9 mouse cellular contexts compared by ENCODE assay signal in the genomic region with DNA sequence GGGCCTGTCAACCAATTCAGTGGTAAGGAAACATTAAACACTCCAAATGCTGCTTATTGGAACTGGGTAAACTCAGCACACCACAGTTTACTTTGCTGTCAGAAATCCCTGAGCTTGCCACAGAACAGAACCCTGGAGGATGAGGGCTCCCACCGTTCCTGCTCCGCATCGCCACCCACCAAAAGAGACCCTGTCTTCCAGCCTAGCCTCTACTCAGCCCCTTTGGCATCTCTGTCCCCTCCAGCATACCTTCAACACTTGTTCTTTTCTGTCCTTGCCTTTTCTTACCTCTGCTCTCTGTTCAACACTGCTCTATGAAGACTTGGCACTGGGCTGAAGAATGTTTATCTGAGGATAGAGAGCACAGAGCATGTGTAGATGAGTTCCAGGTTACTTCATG.
DNase-seq lines count a peak whose midpoint lies in the region; ATAC-seq and TF ChIP-seq lines count a peak whose summit lies in the region.
"Had no signal": no experiment of that assay in that cellular context is flagged by ENCODE, and none has a peak within 500 bp of the region (broad histone marks: within the 10 kb centered on the region; RNA-seq: fewer than 3 reads in every experiment).

No protein-coding gene starts in this region.

- TF ChIP-seq EP300 in heart, postnatal 0 days (IDR thresholded peaks at IDR 0.05; ENCODE audit: low read depth): no peak

- H3K4me2 ChIP-seq in heart, postnatal 0 days (ENCODE audit: low read depth, low read length): no peak overlapping the region
- no peak overlapping the region for H3K4me2 ChIP-seq in embryonic facial prominence, embryonic 12.5 days (replicated peaks)
- H3K4me2 ChIP-seq: midbrain, embryonic 15.5 days had no signal

- WGBS in heart, postnatal 0 days: 73% methylated on average over 3 of the region's 3 CpGs
- WGBS in embryonic facial prominence, embryonic 12.5 days: 71% methylated on average over 3 of the region's 3 CpGs
- 93% methylated on average over 3 of the region's 3 CpGs for WGBS in limb, embryonic 10.5 days

- H3K9me3 ChIP-seq in heart, postnatal 0 days (replicated peaks; ENCODE audit: control insufficient read depth, low read length): no peaks in the 10 kb centered on the region
- no peaks in the 10 kb centered on the region for H3K9me3 ChIP-seq in embryonic facial prominence, embryonic 12.5 days
- H3K9me3 ChIP-seq in limb, embryonic 10.5 days (replicated peaks): no peaks in the 10 kb centered on the region
- H3K9me3 ChIP-seq: midbrain, embryonic 15.5 days had no signal

- H3K9ac ChIP-seq in heart, postnatal 0 days (replicated peaks; ENCODE audit: low read depth, low read length): no peak overlapping the region
- no peak overlapping the region for H3K9ac ChIP-seq in embryonic facial prominence, embryonic 12.5 days
- H3K9ac ChIP-seq: midbrain, embryonic 15.5 days had no signal

- ATAC-seq in heart, postnatal 0 days (ENCODE audit: insufficient read depth, low read depth): no peak
- ATAC-seq in embryonic facial prominence, embryonic 12.5 days (ENCODE audit: insufficient number of reproducible peaks, insufficient read depth, low FRiP score, low TSS enrichment): no peak
- ATAC-seq: midbrain, embryonic 15.5 days had no signal

- intact Hi-C loops in heart, postnatal 36 days (cut with DNase I): no loop called here
- intact Hi-C loops in left cerebral cortex, postnatal 10 days (cut with DNase I): no loop called here
- intact Hi-C loops in left cerebral cortex, adult 2 months (cut with DNase I): loop anchor here (10.0 kb wide), 1 partner anchor 70 kb away; no protein-coding TSS in a partner anchor

- no peak for TF ChIP-seq CTCF in heart, postnatal 0 days (IDR thresholded peaks at IDR 0.05; ENCODE audit: low read depth)
- TF ChIP-seq CTCF in left cerebral cortex, adult 2 months (IDR thresholded peaks at IDR 0.05): no peak

- peak overlapping the region; percentile 58 for H3K27ac ChIP-seq in heart, postnatal 0 days (ENCODE audit: low read depth)
- peak overlapping the region; percentile 84 for H3K27ac ChIP-seq in embryonic facial prominence, embryonic 12.5 days
- H3K27ac ChIP-seq in limb, embryonic 10.5 days: peak overlapping the region; percentile 86
- no peak overlapping the region for H3K27ac ChIP-seq in left cerebral cortex, adult 2 months
- H3K27ac ChIP-seq: kidney, postnatal 0 days; midbrain, embryonic 15.5 days had no signal

- H3K27me3 ChIP-seq in heart, postnatal 0 days (ENCODE audit: control insufficient read depth, insufficient read depth, low read length): no peaks in the 10 kb centered on the region
- H3K27me3 ChIP-seq in embryonic facial prominence, embryonic 12.5 days: no peaks in the 10 kb centered on the region
- peaks cover 22% of the 10 kb centered on the region; the same call in 1 of the 2 replicates for H3K27me3 ChIP-seq in limb, embryonic 10.5 days (ENCODE audit: low read depth, poor library complexity, severe bottlenecking)

- H3K4me1 ChIP-seq in heart, postnatal 0 days (ENCODE audit: control insufficient read depth, insufficient read depth): peaks cover 34% of the 10 kb centered on the region
- H3K4me1 ChIP-seq in embryonic facial prominence, embryonic 12.5 days: peaks cover 89% of the 10 kb centered on the region
- peaks cover 90% of the 10 kb centered on the region for H3K4me1 ChIP-seq in limb, embryonic 10.5 days

- no peak overlapping the region for H3K4me3 ChIP-seq in heart, postnatal 0 days (ENCODE audit: low read depth, low read length)
- H3K4me3 ChIP-seq in embryonic facial prominence, embryonic 12.5 days: no peak overlapping the region
- H3K4me3 ChIP-seq in limb, embryonic 10.5 days: no peak overlapping the region
- no peak overlapping the region for H3K4me3 ChIP-seq in left cerebral cortex, adult 2 months
- H3K4me3 ChIP-seq: midbrain, embryonic 15.5 days had no signal

- H3K36me3 ChIP-seq in heart, postnatal 0 days (replicated peaks; ENCODE audit: control insufficient read depth, insufficient read depth, low read length): no peaks in the 10 kb centered on the region
- H3K36me3 ChIP-seq in embryonic facial prominence, embryonic 12.5 days: no peaks in the 10 kb centered on the region
- H3K36me3 ChIP-seq in limb, embryonic 10.5 days: no peaks in the 10 kb centered on the region
- H3K36me3 ChIP-seq: midbrain, embryonic 15.5 days had no signal

- no peak for DNase-seq in heart, postnatal 0 days (ENCODE audit: low spot score)
- DNase-seq in heart, postnatal 36 days: no peak
- DNase-seq in adipocyte (ENCODE audit: low spot score): peak; percentile 43
- no peak for DNase-seq in limb, embryonic 10.5 days (ENCODE audit: low spot score)
- DNase-seq in left cerebral cortex, postnatal 10 days (ENCODE audit: extremely low spot score in 1 of 2, low spot score in 2 of 2): no peak
- DNase-seq in left cerebral cortex, adult 2 months (ENCODE audit: extremely low spot score in 1 of 2, low spot score in 2 of 2): no peak
